21 mouse cellular contexts compared by ENCODE assay signal in the genomic region with DNA sequence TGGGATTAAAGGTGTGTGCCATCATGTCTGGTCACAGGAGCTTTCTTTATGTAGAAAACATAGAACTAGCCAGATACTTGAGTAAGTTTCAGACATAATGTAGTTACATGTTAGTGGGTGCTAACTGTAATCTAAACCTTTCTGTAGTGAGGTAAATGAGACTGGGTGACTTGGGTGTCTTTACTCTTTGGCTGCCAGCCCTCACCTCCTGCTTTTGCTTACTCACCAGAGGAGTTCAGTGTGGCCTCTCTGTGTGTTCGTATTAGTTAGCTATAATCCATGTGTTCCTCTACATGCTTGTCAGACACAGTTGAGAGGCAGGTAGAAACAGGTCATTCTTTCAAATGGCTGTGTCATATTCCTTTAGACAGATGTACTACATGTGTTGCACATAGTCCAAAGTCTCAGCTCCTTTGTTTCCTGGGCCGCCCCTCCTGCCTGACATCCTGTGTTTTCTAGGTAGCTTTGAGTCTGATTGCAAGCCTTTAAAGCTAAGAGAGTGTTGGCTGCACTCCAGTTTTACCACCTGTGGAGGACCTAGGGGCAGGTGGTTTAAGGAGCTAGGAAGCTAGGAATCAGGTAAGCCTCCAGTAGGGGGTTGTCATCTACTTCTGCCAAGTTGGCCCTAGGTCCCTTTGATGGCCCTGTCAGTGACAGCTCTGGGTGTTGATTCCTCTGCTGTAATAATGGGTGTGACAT. TPM values are rescaled to one million over a fixed set of nuclear protein-coding genes. Genes with fewer than 3 reads are reported as not detected.
DNase-seq lines count a peak whose midpoint lies in the region; ATAC-seq lines count a peak whose summit lies in the region.
"Had no signal": no experiment of that assay in that cellular context is flagged by ENCODE, and none has a peak within 500 bp of the region (broad histone marks: within the 10 kb centered on the region; RNA-seq: fewer than 3 reads in every experiment).

No protein-coding gene starts in this region.

- no peak for ATAC-seq in CD4-positive, CD25-positive, alpha-beta regulatory T cell, adult 4 months
- 0 out of 2 replicates have a peak, but pooled peaks have one; percentile 34 for ATAC-seq in hindbrain, embryonic 15.5 days (ENCODE audit: low FRiP score, low read depth)
- ATAC-seq in hindbrain, embryonic 14.5 days (ENCODE audit: low FRiP score): no peak
- ATAC-seq: activated CD4-positive, CD25-positive, alpha-beta regulatory T cell, adult 4 months; forebrain, embryonic 15.5 days; hindbrain, postnatal 0 days; midbrain, embryonic 16.5 days had no signal

- H3K27me3 ChIP-seq in hindbrain, embryonic 15.5 days: no peaks in the 10 kb centered on the region
- H3K27me3 ChIP-seq in hindbrain, embryonic 14.5 days (ENCODE audit: control insufficient read depth, insufficient read depth, low read length): no peaks in the 10 kb centered on the region
- H3K27me3 ChIP-seq: forebrain, embryonic 15.5 days; megakaryocyte, embryonic 14.5 days; neural tube, embryonic 13.5 days had no signal

- WGBS in hindbrain, embryonic 15.5 days: 92% methylated on average over 2 of the region's 2 CpGs
- 91% methylated on average over 2 of the region's 2 CpGs for WGBS in hindbrain, embryonic 14.5 days

- H3K9me3 ChIP-seq in hindbrain, embryonic 15.5 days: no peaks in the 10 kb centered on the region
- H3K9me3 ChIP-seq in hindbrain, embryonic 14.5 days (ENCODE audit: control insufficient read depth, low read length): peaks cover 13% of the 10 kb centered on the region; the same call in 1 of the 2 replicates
- H3K9me3 ChIP-seq: forebrain, embryonic 15.5 days had no signal

- H3K36me3 ChIP-seq in hindbrain, embryonic 15.5 days: 0 out of 2 replicates have a peak, but pooled peaks cover 5% of the 10 kb centered on the region
- no peaks in the 10 kb centered on the region for H3K36me3 ChIP-seq in hindbrain, embryonic 14.5 days (replicated peaks; ENCODE audit: control insufficient read depth, insufficient read depth)
- H3K36me3 ChIP-seq: forebrain, embryonic 15.5 days had no signal

- H3K4me1 ChIP-seq in hindbrain, embryonic 15.5 days (replicated peaks): peaks cover 6% of the 10 kb centered on the region; the same call in 1 of the 2 replicates
- no peaks in the 10 kb centered on the region for H3K4me1 ChIP-seq in hindbrain, embryonic 14.5 days (replicated peaks; ENCODE audit: control insufficient read depth, insufficient read depth, low read length)
- H3K4me1 ChIP-seq: forebrain, embryonic 15.5 days; neural tube, embryonic 13.5 days had no signal

- peak; percentile 14 for DNase-seq in CD4-positive, CD25-positive, alpha-beta regulatory T cell, adult 2 months (ENCODE audit: low read depth, low spot score)
- DNase-seq in hindbrain, embryonic 14.5 days (ENCODE audit: low spot score): no peak
- peak; percentile 8 for DNase-seq in lung, postnatal 14 days
- no peak for DNase-seq in lung, postnatal 25 days (ENCODE audit: low spot score)
- peak; percentile 49 for DNase-seq in yolk sac, embryonic 10.5 days (ENCODE audit: low spot score)
- DNase-seq in right cerebral cortex, adult 2 months (ENCODE audit: low spot score in 2 of 2): no peak
- DNase-seq: adrenal gland, postnatal 25 days; heart, adult 2 months; heart, postnatal 10 days; liver; thymus, postnatal 25 days had no signal

- no peak overlapping the region for H3K4me3 ChIP-seq in hindbrain, embryonic 15.5 days
- H3K4me3 ChIP-seq in hindbrain, embryonic 14.5 days (replicated peaks; ENCODE audit: low read length): no peak overlapping the region
- H3K4me3 ChIP-seq: erythroblast, embryonic 14.5 days; forebrain, embryonic 15.5 days; heart, adult 2 months; megakaryocyte, embryonic 14.5 days; neural tube, embryonic 13.5 days had no signal

- no peak overlapping the region for H3K4me2 ChIP-seq in hindbrain, embryonic 15.5 days
- H3K4me2 ChIP-seq in hindbrain, embryonic 14.5 days (replicated peaks): no peak overlapping the region
- H3K4me2 ChIP-seq: forebrain, embryonic 15.5 days; neural tube, embryonic 13.5 days had no signal

- no peak overlapping the region for H3K9ac ChIP-seq in hindbrain, embryonic 15.5 days
- H3K9ac ChIP-seq in hindbrain, embryonic 14.5 days: no peak overlapping the region
- H3K9ac ChIP-seq: forebrain, embryonic 15.5 days; neural tube, embryonic 13.5 days had no signal

- H3K27ac ChIP-seq in hindbrain, embryonic 15.5 days (replicated peaks): no peak overlapping the region
- no peak overlapping the region for H3K27ac ChIP-seq in hindbrain, embryonic 14.5 days
- H3K27ac ChIP-seq: forebrain, embryonic 15.5 days; heart, adult 2 months; hindbrain, postnatal 0 days; neural tube, embryonic 13.5 days had no signal

RNA-seq across cellular contexts. Expression of a gene that starts 11.8 kb away (rescaled TPM):
- polyA plus RNA-seq in CD4-positive, CD25-positive, alpha-beta regulatory T cell, adult 4 months (2017; shearing (Covaris generic)): 1 to 10 TPM; 1.5 to 1.7 TPM
- polyA plus RNA-seq in hindbrain, embryonic 15.5 days (2015; fragmentation: Nextera tagmentation; extraction: Ambion mirVana): 15.9 and 18.4 TPM in 2 replicates
- polyA plus RNA-seq in hindbrain, embryonic 14.5 days (2014; fragmentation: Nextera tagmentation; extraction: Ambion mirVana): 14.1 and 19.1 TPM in 2 replicates

RNA-seq across cellular contexts. Expression of a gene that starts 29.9 kb away (rescaled TPM):
- not detected for polyA plus RNA-seq in CD4-positive, CD25-positive, alpha-beta regulatory T cell, adult 4 months (2017; shearing (Covaris generic))
- polyA plus RNA-seq in hindbrain, embryonic 15.5 days (2015; fragmentation: Nextera tagmentation; extraction: Ambion mirVana): not detected in 2 replicates
- polyA plus RNA-seq in hindbrain, embryonic 14.5 days (2014; fragmentation: Nextera tagmentation; extraction: Ambion mirVana): not detected in 2 replicates
- polyA plus RNA-seq: activated CD4-positive, CD25-positive, alpha-beta regulatory T cell, adult 4 months; erythroblast, embryonic 14.5 days; forebrain, embryonic 15.5 days; hindbrain, postnatal 0 days; kidney, embryonic 16.5 days; midbrain, embryonic 16.5 days; neural tube, embryonic 13.5 days had no signal

Comparison
In these comparisons a context has a peak if more than half of its experiments do, and no peak if none do; other contexts are left out.
1. DNase-seq: peak in CD4-positive, CD25-positive, alpha-beta regulatory T cell, adult 2 months (single experiment), lung, postnatal 14 days (single experiment) and yolk sac, embryonic 10.5 days (single experiment); none in hindbrain, embryonic 14.5 days (single experiment), lung, postnatal 25 days (single experiment) and right cerebral cortex, adult 2 months (0 of 2).